Mouse (Mus musculus) hindbrain, embryonic 11.5 days (tissue): ENCODE results near the gene Mbnl2. TPM values are rescaled to one million over a fixed set of nuclear protein-coding genes. Genes with fewer than 3 reads are reported as not detected.

Experiments used
- ATAC-seq: fragments of 200-750 bp; cut with Nextera tagmentation; 2 replicates; pipeline ENCODE4 v1.8.0; 2017; ENCODE audit warnings: mild to moderate bottlenecking, moderate TSS enrichment, moderate library complexity; ENCODE audit not compliant: low FRiP score
- DNase-seq: peaks from one replicate; pipeline ENCODE4 v3.0.0-alpha.2; 2015; ENCODE audit warnings: low spot score
- H3K27ac ChIP-seq: fragments of 300-500 bp; sonication (generic); 2 replicates; pipeline ENCODE4 v1.5.1; 2014; ENCODE audit warnings: mild to moderate bottlenecking, low read depth, low read length
- H3K27me3 ChIP-seq: fragments of 300-500 bp; sonication (generic); 2 replicates; pipeline ENCODE4 v1.6.1; 2014; ENCODE audit warnings: mild to moderate bottlenecking, low read length, moderate library complexity, mixed read lengths; ENCODE audit not compliant: control insufficient read depth, insufficient read depth
- H3K36me3 ChIP-seq: fragments of 300-500 bp; sonication (generic); 2 replicates; pipeline ENCODE4 v1.6.1; 2014; ENCODE audit warnings: mild to moderate bottlenecking, low read length, moderate library complexity, mixed read lengths; ENCODE audit not compliant: control insufficient read depth, insufficient read depth
- H3K4me1 ChIP-seq: fragments of 300-500 bp; sonication (generic); replicated peaks from 2 replicates; pipeline ENCODE4 v1.6.1; 2014; ENCODE audit warnings: low read length, mixed read lengths; ENCODE audit not compliant: control insufficient read depth, insufficient read depth
- H3K4me2 ChIP-seq: fragments of 300-500 bp; sonication (generic); replicated peaks from 2 replicates; pipeline ENCODE4 v1.6.1; 2014; ENCODE audit warnings: mild to moderate bottlenecking, low read depth, low read length
- H3K4me3 ChIP-seq: fragments of 300-500 bp; sonication (generic); 2 replicates; pipeline ENCODE4 v1.5.1; 2014; ENCODE audit warnings: low read depth, low read length
- H3K9ac ChIP-seq: fragments of 300-500 bp; sonication (generic); 2 replicates; pipeline ENCODE4 v1.6.1; 2014; ENCODE audit warnings: low read depth, low read length
- H3K9me3 ChIP-seq: fragments of 300-500 bp; sonication (generic); 2 replicates; pipeline ENCODE4 v1.6.1; 2016; ENCODE audit warnings: low read length; ENCODE audit not compliant: control insufficient read depth
- WGBS: fragments of 180-500 bp; shearing (Covaris S2); extraction: QIAGEN DNeasy Blood & Tissue Kit; methylation state at CpG from one replicate; pipeline ENCODE4 v1.1.7; 2014; 5-methylcytosine and 5-hydroxymethylcytosine counted together
- polyA plus RNA-seq: library from polyadenylated mRNA; unstranded; fragments of >200 nt; fragmentation: Nextera tagmentation; extraction: Ambion mirVana; gene quantifications from 2 replicates; pipeline ENCODE4 v1.2.1, GENCODE M21; 2014

Mbnl2 gene
- polyA plus RNA-seq, 1 experiment from 2014 or later: 50.1 TPM

GRCm38 (mm10) chr14:120309691-120310090 lies 34.2 kb downstream of the Mbnl2 start:
- ATAC-seq (no peak), DNase-seq (no peak)
- no peak overlapping the region for H3K4me2 ChIP-seq
- H3K4me3 ChIP-seq: no peak overlapping the region
- WGBS: 91% methylated on average over 6 of the region's 6 CpGs
- no peaks in the 10 kb centered on the region for H3K27me3 ChIP-seq
- H3K36me3 ChIP-seq: no peaks in the 10 kb centered on the region
- H3K9me3 ChIP-seq: no peaks in the 10 kb centered on the region
- H3K27ac ChIP-seq: no peak overlapping the region
- H3K9ac ChIP-seq: no peak overlapping the region
- H3K4me1 ChIP-seq: no peaks in the 10 kb centered on the region

GRCm38 (mm10) chr14:120311330-120312097 lies 36.0 kb downstream of the Mbnl2 start:
- Histone ChIP-seq H3K4me3 (no peak overlapping the region), H3K27me3 (no peaks in the 10 kb centered on the region), H3K9ac (no peak overlapping the region), H3K9me3 (no peaks in the 10 kb centered on the region), H3K36me3 (no peaks in the 10 kb centered on the region), H3K4me1 (no peaks in the 10 kb centered on the region), H3K27ac (no peak overlapping the region), H3K4me2 (no peak overlapping the region)
- ATAC-seq (no peak), DNase-seq (no peak)
- 78% methylated on average over 12 of the region's 12 CpGs for WGBS

- ATAC-seq (no peak), DNase-seq (no peak)
- Histone ChIP-seq H3K4me1 (no peaks in the 10 kb centered on the region), H3K36me3 (no peaks in the 10 kb centered on the region), H3K27me3 (no peaks in the 10 kb centered on the region), H3K27ac (no peak overlapping the region), H3K9ac (no peak overlapping the region), H3K4me2 (no peak overlapping the region), H3K4me3 (no peak overlapping the region), H3K9me3 (no peaks in the 10 kb centered on the region)
- 91% methylated on average over 12 of the region's 12 CpGs for WGBS
Measured at GRCm38 (mm10) chr14:120312661-120313406, 37.4 kb downstream of the Mbnl2 start.

- WGBS: 85% methylated on average over 8 of the region's 8 CpGs
- ATAC-seq: no peak
- DNase-seq: no peak
- no peaks in the 10 kb centered on the region for H3K36me3 ChIP-seq
- H3K27ac ChIP-seq: no peak overlapping the region
- H3K4me1 ChIP-seq: no peaks in the 10 kb centered on the region
- H3K4me3 ChIP-seq: no peak overlapping the region
- no peaks in the 10 kb centered on the region for H3K27me3 ChIP-seq
- no peak overlapping the region for H3K9ac ChIP-seq
- H3K9me3 ChIP-seq: no peaks in the 10 kb centered on the region
- no peak overlapping the region for H3K4me2 ChIP-seq
Measured at GRCm38 (mm10) chr14:120313466-120313865, 38.0 kb downstream of the Mbnl2 start.

- Histone ChIP-seq H3K9me3 (no peaks in the 10 kb centered on the region), H3K4me2 (no peak overlapping the region), H3K36me3 (no peaks in the 10 kb centered on the region), H3K9ac (no peak overlapping the region), H3K4me3 (no peak overlapping the region), H3K27me3 (no peaks in the 10 kb centered on the region), H3K4me1 (no peaks in the 10 kb centered on the region), H3K27ac (no peak overlapping the region)
- ATAC-seq (no peak), DNase-seq (no peak)
- WGBS: 70% methylated on average over 5 of the region's 5 CpGs
Measured at GRCm38 (mm10) chr14:120315721-120316120, 40.3 kb downstream of the Mbnl2 start.

- no peaks in the 10 kb centered on the region for H3K9me3 ChIP-seq
- DNase-seq (no peak), ATAC-seq (no peak)
- no peak overlapping the region for H3K4me3 ChIP-seq
- no peaks in the 10 kb centered on the region for H3K4me1 ChIP-seq
- no peak overlapping the region for H3K4me2 ChIP-seq
- H3K36me3 ChIP-seq: no peaks in the 10 kb centered on the region
- no peaks in the 10 kb centered on the region for H3K27me3 ChIP-seq
- H3K27ac ChIP-seq: no peak overlapping the region
- 33% methylated on average over 6 of the region's 6 CpGs for WGBS
- H3K9ac ChIP-seq: no peak overlapping the region
Measured at GRCm38 (mm10) chr14:120318326-120318935, 43.0 kb downstream of the Mbnl2 start.

GRCm38 (mm10) chr14:120318974-120319731 lies 43.7 kb downstream of the Mbnl2 start:
- 68% methylated on average over 9 of the region's 9 CpGs for WGBS

GRCm38 (mm10) chr14:120322041-120322440 lies 46.6 kb downstream of the Mbnl2 start:
- Histone ChIP-seq H3K9me3 (no peaks in the 10 kb centered on the region), H3K9ac (no peak overlapping the region), H3K4me1 (no peaks in the 10 kb centered on the region), H3K27ac (no peak overlapping the region), H3K4me2 (no peak overlapping the region), H3K36me3 (no peaks in the 10 kb centered on the region), H3K4me3 (no peak overlapping the region), H3K27me3 (no peaks in the 10 kb centered on the region)
- DNase-seq (no peak), ATAC-seq (no peak)
- 86% methylated on average over 8 of the region's 8 CpGs for WGBS

More at GRCm38 (mm10) chr14:120318974-120319731, 43.7 kb downstream of the Mbnl2 start:
- H3K4me2 ChIP-seq: no peak overlapping the region
- ATAC-seq (no peak), DNase-seq (no peak)
- H3K9me3 ChIP-seq: no peaks in the 10 kb centered on the region
- H3K36me3 ChIP-seq: no peaks in the 10 kb centered on the region
- H3K9ac ChIP-seq: no peak overlapping the region
- no peaks in the 10 kb centered on the region for H3K4me1 ChIP-seq
- no peak overlapping the region for H3K27ac ChIP-seq
- no peaks in the 10 kb centered on the region for H3K27me3 ChIP-seq
- H3K4me3 ChIP-seq: no peak overlapping the region
